Mouse (Mus musculus) olfactory bulb, adult 2 months (tissue): Measurements from ENCODE around the gene Itpr2. TPM values are rescaled to one million over a fixed set of nuclear protein-coding genes. Genes with fewer than 3 reads are reported as not detected.

Source experiments
- H3K27ac ChIP-seq: fragments of 200-500 bp; 2 replicates; pipeline ENCODE4 v1.5.1; 2012; ENCODE audit warnings: low read depth, low read length; ENCODE audit not compliant: insufficient read depth
- H3K4me1 ChIP-seq: fragments of 200-500 bp; 2 replicates; pipeline ENCODE4 v1.6.1; 2012; ENCODE audit warnings: low read length; ENCODE audit not compliant: control insufficient read depth, insufficient read depth
- H3K4me3 ChIP-seq: fragments of 200-500 bp; 2 replicates; pipeline ENCODE4 v1.5.1; 2012; ENCODE audit warnings: mild to moderate bottlenecking, low read depth, low read length, moderate library complexity; ENCODE audit not compliant: insufficient read depth
- CTCF ChIP-seq: fragments of 200-500 bp; IDR thresholded peaks from 2 replicates; pipeline ENCODE4 v1.5.1; 2012; ENCODE audit warnings: low read depth, mild to moderate bottlenecking, low read length, moderate library complexity; ENCODE audit not compliant: insufficient read depth
- POLR2A ChIP-seq: fragments of 200-500 bp; IDR thresholded peaks from 2 replicates; pipeline ENCODE4 v1.6.1; 2012; ENCODE audit warnings: mild to moderate bottlenecking, low read depth, low read length, moderate library complexity; ENCODE audit not compliant: insufficient read depth
- WGBS: fragments of 180-500 bp; shearing (Covaris S2); methylation state at CpG from one replicate; pipeline ENCODE4 v1.1.7; 2018; 5-methylcytosine and 5-hydroxymethylcytosine counted together
- polyA plus RNA-seq: library from polyadenylated mRNA; stranded (reverse); fragments of >200 nt; gene quantifications from 2 replicates; pipeline ENCODE4 v1.2.4, GENCODE M21; 2012; ENCODE audit warnings: low replicate concordance; ENCODE audit not compliant: missing spikeins, insufficient read depth, insufficient read length

Gene Itpr2
- polyA plus RNA-seq, 1 experiment: not detected

- H3K27ac ChIP-seq: no peak overlapping the region
- 91% methylated on average over 6 of the region's 6 CpGs for WGBS
- no peaks in the 10 kb centered on the region for H3K4me1 ChIP-seq
- TF ChIP-seq CTCF (no peak), POLR2A (no peak)
- H3K4me3 ChIP-seq: no peak overlapping the region
Observed at GRCm38 (mm10) chr6:146246368-146246767, 255.7 kb downstream of the Itpr2 start.

GRCm38 (mm10) chr6:146245888-146246287 is 256.1 kb downstream of the Itpr2 start:
- 88% methylated on average over 9 of the region's 9 CpGs for WGBS
- no peak overlapping the region for H3K27ac ChIP-seq
- no peak for TF ChIP-seq POLR2A

GRCm38 (mm10) chr6:146243068-146243467 is 259.0 kb downstream of the Itpr2 start:
- no peak overlapping the region for H3K27ac ChIP-seq
- H3K4me1 ChIP-seq: no peaks in the 10 kb centered on the region
- H3K4me3 ChIP-seq: no peak overlapping the region
- TF ChIP-seq POLR2A: no peak
- TF ChIP-seq CTCF: no peak
- WGBS: 89% methylated on average over 5 of the region's 5 CpGs

More at GRCm38 (mm10) chr6:146245888-146246287, 256.1 kb downstream of the Itpr2 start:
- Histone ChIP-seq H3K4me3 (no peak overlapping the region), H3K4me1 (no peaks in the 10 kb centered on the region)

GRCm38 (mm10) chr6:146241336-146241735 is 260.7 kb downstream of the Itpr2 start:
- Histone ChIP-seq H3K4me3 (no peak overlapping the region), H3K4me1 (no peaks in the 10 kb centered on the region), H3K27ac (no peak overlapping the region)
- TF ChIP-seq CTCF (no peak), POLR2A (no peak)
- WGBS: 91% methylated on average over 3 of the region's 3 CpGs

GRCm38 (mm10) chr6:146235165-146235564 is 266.9 kb downstream of the Itpr2 start:
- Histone ChIP-seq H3K4me3 (no peak overlapping the region), H3K27ac (no peak overlapping the region), H3K4me1 (peaks cover 5% of the 10 kb centered on the region)
- WGBS: 32% methylated on average over 3 of the region's 3 CpGs
- TF ChIP-seq CTCF: no peak
- TF ChIP-seq POLR2A: no peak

GRCm38 (mm10) chr6:146234417-146234816 is 267.6 kb downstream of the Itpr2 start:
- 96% methylated on average over 1 of the region's 1 CpGs for WGBS
- Histone ChIP-seq H3K27ac (no peak overlapping the region), H3K4me3 (no peak overlapping the region), H3K4me1 (peaks cover 5% of the 10 kb centered on the region)
- TF ChIP-seq POLR2A (no peak), CTCF (no peak)

GRCm38 (mm10) chr6:146230903-146231302 is 271.1 kb downstream of the Itpr2 start:
- WGBS: 95% methylated on average over 6 of the region's 6 CpGs

GRCm38 (mm10) chr6:146230373-146230788 is 271.6 kb downstream of the Itpr2 start:
- TF ChIP-seq CTCF (no peak), POLR2A (no peak)
- WGBS: 51% methylated on average over 9 of the region's 9 CpGs

More at GRCm38 (mm10) chr6:146230903-146231302, 271.1 kb downstream of the Itpr2 start:
- peaks cover 5% of the 10 kb centered on the region for H3K4me1 ChIP-seq
- H3K4me3 ChIP-seq: no peak overlapping the region
- no peak overlapping the region for H3K27ac ChIP-seq
- TF ChIP-seq POLR2A: no peak
- no peak for TF ChIP-seq CTCF

GRCm38 (mm10) chr6:146229967-146230366 is 272.1 kb downstream of the Itpr2 start:
- Histone ChIP-seq H3K27ac (no peak overlapping the region), H3K4me3 (no peak overlapping the region), H3K4me1 (peaks cover 4% of the 10 kb centered on the region)
- TF ChIP-seq POLR2A: no peak
- no peak for TF ChIP-seq CTCF
- WGBS: 63% methylated on average over 2 of the region's 2 CpGs

More at GRCm38 (mm10) chr6:146230373-146230788, 271.6 kb downstream of the Itpr2 start:
- Histone ChIP-seq H3K27ac (no peak overlapping the region), H3K4me1 (peaks cover 5% of the 10 kb centered on the region), H3K4me3 (no peak overlapping the region)

GRCm38 (mm10) chr6:146229519-146229918 is 272.5 kb downstream of the Itpr2 start:
- H3K4me3 ChIP-seq: no peak overlapping the region
- TF ChIP-seq CTCF (no peak), POLR2A (no peak)

More at GRCm38 (mm10) chr6:146229519-146229918, 272.5 kb downstream of the Itpr2 start:
- Histone ChIP-seq H3K4me1 (peaks cover 3% of the 10 kb centered on the region), H3K27ac (no peak overlapping the region)
- 77% methylated on average over 9 of the region's 9 CpGs for WGBS
